Mouse (Mus musculus) common myeloid progenitor, adult 5-6 weeks (primary cell): ENCODE measurements around the gene Nsg1. TPM values are rescaled to one million over a fixed set of nuclear protein-coding genes. Genes with fewer than 3 reads are reported as not detected.

Experiments used
- ATAC-seq: replicated peaks from 2 replicates; pipeline ENCODE4 v1.8.0; 2016; ENCODE audit warnings: low read depth, mild to moderate bottlenecking, moderate TSS enrichment, inconsistent platforms; ENCODE audit not compliant: poor library complexity, severe bottlenecking
- total RNA-seq: library from RNA; stranded (forward); fragments of 200-1000, 187-1606 nt; gene quantifications from 2 replicates; pipeline ENCODE4 v1.2.3, GENCODE M21; 2017

The Nsg1 gene
- total RNA-seq: 2.3 and 2.4 TPM in 2 replicates

GRCm38 (mm10) chr5:38159634-38160413, at the start of gene Nsg1:
TSS of gene Nsg1 (minus strand) at chr5:38159907.
- no peak for ATAC-seq

DNA sequence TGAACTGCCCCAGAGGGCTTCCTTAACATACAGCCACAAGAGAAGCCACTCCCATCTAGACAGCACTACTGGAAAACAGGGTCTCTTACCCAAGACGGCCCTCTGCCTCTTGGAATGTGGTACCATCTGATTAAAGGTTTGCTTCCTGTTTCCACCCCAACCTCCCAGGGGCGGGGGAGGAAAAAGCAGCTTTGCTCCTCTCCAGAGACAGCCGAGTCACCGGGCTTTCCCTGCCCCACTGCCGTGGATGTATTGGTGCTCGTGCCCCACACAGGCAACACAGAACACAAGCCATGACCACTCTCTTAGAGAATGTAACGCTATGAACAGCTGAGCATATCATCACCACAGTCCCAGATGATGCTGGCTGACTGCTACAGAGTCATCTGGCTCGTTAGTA, 49.3 kb upstream of the Nsg1 start:
- ATAC-seq: peak; percentile 50

DNA sequence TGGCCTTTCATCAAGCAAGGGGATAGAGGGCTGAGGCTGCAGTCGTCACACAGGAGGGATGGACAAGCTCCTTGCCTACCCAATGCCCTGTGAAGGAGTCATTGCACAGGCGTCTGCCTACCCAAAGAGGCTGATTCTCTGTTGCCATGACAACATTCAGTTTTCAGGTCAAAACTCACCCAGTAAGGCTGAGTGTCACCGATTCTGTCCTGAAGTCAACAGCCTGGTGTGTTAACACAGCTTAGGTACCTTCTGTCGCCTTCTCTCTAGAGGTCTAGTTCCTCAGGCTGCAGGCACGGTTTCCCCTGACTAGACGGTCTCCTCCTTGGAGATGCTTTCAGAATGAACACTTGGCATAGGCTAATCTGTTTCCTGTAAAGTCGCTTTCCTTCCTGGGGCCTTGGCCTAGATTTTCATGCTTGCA, 45.6 kb upstream of the Nsg1 start:
- no peak for ATAC-seq

- ATAC-seq: no peak
Measured at GRCm38 (mm10) chr5:38199686-38200085, 40.0 kb upstream of the Nsg1 start.

DNA sequence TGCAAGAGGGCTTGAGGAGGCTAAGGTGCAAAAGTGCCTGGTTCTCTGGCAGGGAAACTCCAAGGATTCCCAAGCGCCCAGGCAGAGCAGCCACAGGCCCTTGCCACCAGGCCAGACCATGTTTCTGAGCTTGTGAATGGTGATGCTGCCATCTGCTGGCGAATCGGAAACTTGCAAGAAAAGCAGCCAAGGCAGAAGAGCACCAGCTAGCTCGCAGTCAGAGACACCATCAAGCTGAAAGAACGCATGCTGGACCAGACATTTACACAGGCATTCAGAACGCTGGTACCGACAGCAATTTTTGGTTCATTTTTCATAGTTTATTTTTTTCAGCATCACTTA, 37.7 kb upstream of the Nsg1 start:
- peak; percentile 92 for ATAC-seq

DNA sequence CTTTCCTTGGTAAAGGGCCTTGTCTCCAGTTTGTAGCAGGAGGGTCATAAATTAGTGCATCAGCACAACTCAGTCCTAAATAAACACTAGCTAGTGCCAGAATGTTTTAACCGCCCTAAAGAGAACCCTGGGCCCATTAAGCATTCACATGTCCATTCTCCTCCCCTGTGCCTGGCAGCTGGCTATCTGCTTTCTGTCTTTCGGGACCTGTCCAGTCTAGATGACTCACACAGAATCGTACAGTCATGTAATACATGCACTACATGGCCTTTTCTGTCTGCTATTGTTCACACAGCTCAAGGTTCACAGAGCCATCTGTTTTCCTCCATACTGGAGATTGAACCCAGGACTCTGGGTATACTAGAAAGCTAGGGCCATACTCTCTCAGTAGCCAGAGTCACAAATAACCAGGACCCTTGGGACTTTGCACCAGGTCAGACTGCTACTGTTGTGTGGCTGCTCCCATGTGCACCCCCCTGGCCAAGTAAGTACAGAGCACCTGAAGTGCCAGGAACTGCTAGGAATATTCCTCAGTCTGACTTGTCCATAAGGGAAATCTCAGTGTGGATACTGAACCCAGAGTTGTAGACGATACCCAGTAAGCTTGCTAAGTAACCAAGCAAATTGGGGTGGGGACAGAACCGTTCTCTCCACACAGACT, 37.2 kb upstream of the Nsg1 start:
- ATAC-seq: no peak

GRCm38 (mm10) chr5:38195941-38196340, 36.2 kb upstream of the Nsg1 start:
- ATAC-seq: no peak

- no peak for ATAC-seq
Measured at GRCm38 (mm10) chr5:38194946-38195345, 35.2 kb upstream of the Nsg1 start.

DNA sequence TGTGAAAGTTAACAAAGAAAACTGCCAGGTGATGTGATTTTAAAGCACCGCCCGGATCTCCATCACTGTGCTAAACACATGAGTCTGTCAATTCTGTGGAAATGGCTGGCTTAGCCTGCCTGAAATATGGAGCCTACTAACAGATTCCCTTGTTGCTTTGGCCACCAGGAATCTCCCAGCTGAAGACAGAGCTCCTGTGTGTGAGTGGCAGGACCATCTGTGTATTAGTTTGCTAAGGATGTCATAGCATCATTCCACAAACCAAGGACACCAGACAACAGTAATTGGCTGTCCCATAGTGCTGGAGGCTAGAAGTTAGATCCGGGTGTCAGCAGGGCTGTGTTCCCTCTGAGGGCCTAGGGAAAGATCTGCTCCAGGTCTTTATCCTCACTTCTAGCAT, 31.2 kb upstream of the Nsg1 start:
- ATAC-seq: no peak

GRCm38 (mm10) chr5:38187006-38187405, 27.3 kb upstream of the Nsg1 start:
- ATAC-seq: no peak

- ATAC-seq: no peak
Measured at GRCm38 (mm10) chr5:38184688-38185285, 25.1 kb upstream of the Nsg1 start.

DNA sequence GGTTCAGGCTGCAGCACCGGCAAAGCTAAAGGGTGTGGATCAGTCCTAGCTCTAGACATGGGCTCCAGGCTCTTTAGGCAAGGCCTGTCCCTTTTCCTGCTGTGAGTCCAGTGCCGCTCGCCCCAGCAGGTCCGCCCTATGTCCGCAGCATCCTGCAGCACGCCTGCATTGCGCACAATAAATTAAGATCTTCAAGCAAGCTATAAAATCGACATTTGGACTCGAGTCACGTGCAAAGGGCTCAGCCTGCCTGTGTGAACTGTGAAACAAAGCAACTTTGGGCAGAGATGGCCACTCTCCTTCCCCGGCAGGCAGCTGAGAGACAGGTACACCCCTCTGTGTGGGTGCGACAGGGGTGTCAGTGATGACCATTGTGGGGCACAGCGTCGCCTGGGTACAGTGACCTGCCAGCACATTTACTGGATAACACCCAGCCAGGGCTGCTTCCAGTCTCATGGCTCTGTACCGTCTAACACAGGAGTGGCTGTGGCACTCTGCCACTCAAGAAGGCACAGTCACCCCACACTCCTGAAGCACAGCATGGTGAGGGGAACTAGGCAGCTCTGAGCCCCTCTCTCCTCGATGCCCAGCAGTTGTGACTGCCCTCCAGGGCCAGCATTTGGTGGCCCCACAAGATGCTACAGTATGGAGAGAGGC, 14.7 kb upstream of the Nsg1 start:
- no peak for ATAC-seq

GRCm38 (mm10) chr5:38173766-38174165, 14.1 kb upstream of the Nsg1 start:
- ATAC-seq: no peak

GRCm38 (mm10) chr5:38168497-38168896, 8.8 kb upstream of the Nsg1 start:
- ATAC-seq: no peak

DNA sequence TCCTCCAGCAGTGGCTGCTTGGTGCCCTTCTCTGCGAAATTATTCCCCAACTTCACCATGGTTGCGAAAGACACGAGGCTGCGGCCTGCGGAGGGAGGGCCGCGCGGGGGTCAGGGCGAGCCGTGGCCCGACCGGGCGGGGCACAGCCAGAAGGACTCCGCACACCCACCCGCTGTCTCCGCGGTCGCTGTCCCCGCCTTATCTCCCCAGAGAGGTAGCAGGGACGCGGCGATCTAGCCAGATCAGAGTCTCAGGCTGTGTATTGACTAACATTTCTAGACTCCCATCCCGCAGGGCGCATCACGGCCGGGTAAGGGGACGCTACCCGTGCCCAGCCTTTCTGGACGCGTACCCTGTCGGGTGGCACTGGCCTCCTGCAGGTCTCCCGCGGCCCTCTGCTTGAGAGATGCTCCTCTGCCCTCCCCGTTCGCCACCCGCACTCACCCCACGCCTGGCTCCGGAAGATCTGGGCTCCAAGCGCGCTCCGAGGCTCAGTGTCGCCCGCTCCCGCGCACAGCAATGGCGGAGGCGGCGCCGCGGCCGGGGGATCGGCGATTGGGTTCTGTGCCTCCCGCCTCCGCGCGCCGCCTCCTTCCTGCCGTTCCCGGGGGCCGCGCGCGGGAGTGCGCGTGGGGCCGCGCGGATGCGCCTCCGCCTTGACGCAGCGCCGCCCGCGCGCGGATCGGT, 617 bp downstream of the Nsg1 start:
- ATAC-seq: peak; percentile 36

DNA sequence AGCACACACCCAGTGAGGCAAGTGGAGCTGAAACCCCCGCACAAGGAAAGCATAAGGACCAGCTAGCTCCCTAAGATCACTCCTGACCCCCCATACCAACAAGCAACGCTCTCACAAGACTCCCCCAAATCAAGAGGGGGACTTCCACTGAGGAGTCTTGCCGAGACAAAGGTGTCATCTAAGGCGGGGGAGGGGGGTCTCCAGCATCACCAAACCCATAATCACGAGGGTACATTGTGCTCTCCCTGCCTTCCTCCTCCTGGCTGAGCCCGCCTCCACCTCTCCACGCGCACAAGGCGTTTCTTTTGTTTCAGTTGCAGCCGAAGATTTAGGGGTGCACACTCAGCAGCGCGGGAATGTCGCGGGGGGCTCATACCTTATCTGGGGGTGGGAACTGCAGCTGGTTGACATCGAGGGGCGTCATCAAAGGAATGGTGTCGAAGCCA, 1.2 kb downstream of the Nsg1 start:
- ATAC-seq: no peak

DNA sequence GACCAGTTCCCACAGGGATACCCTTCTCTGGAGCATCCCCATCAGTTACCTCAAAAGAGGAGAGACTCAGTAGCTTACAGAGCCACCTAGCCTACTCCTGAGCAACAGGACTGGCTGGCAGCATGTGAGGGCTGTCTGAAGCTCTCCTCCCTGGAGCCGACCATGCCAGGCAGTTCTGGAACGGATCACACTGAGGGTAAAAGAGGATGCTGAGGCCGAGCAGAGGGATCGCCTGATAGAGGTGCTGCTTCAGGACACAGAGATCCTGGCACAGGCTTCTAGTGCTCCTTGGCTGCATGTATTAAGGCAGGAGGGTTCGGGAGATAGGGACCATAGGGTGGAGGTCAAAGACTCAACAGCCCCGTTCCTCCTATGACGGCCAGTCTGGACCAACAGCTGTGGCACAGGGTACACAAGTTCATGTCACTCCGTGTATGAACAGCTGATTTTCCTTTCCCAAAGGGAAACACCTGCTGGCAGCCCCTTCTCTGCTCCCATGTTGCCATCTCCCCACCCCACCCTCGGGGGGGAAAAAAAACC, 2.2 kb downstream of the Nsg1 start:
- ATAC-seq: no peak

DNA sequence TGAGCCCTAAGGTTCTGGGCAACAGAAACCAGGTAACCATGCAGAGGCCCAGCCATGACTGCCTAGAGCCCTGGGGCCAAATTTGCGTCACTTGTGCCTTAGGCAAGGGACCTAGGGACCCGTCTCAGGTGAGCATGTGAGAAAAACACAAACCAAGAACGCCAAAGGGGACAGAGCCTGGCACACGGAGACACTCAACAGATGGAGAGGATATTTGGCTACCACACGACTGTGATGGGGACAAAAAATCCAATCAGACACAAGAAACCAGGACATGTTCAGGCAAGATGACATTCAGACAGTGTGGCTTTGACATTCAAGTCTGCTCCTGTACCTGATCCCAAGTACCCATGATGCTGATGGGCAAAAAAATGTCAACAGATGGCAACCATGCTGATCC, 6.1 kb downstream of the Nsg1 start:
- no peak for ATAC-seq

DNA sequence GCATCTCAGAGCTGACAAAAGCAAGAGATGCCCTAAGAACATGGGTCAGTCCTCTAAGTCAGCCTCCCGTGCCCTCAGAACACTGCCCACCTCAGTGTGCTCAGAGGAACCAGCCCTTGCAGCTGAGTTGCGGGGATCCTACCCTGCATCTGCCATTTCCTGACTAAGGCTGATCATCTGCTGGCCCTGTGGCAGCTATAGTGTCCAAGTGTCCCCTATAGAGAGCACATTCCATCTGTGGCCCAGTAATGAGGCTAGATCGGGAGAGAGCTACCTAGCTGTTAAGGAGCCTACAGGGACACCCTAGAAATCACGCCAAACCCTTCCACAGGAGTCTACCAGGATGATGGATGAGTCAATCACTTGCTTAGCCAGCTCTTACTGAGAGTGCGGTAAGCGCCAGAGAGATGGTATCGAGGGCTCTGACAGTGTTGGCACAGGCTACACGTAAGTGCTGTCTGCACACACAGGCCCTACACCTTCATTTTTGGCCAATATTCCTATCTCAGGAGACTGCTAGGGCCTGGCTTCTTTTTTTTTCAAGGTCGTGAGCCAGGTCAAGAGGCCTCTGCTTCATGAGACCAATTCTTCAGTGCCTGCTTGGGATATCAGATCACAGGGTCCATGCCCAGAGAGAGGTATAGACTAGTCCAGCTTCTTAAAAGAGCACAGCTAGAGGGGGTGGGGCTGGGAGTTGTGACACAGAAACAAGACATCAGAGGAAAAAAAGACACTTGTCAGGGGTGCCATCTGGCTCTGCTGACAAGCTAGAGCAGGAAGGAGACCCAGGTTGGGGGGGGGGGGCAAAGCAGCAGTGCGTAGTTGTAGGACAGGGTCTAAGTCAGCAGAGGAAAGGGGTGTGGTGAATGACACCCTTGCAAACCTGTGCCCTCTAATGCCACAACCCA, 7.3 kb downstream of the Nsg1 start:
- ATAC-seq: no peak
